29 mouse cellular contexts compared by ENCODE assay signal in the genomic region with DNA sequence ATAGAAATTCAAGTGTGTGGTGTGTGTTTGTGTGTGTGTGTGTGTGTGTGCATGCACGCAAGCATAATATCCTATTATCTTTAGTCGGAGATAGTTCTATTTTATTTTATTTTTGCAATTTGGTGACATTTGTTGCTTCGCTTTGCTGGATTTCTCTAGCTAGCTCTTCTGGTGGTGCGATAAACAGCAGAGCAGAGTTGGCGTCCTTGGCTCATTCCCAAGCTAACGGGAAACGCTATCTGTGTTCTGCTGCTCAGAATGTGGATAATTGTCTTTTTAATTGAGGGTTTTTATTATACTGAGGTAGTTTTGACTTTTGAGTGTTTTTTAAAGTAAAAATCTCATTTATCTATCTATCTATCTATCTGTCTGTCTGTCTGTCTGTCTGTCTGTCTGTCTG. TPM values are rescaled to one million over a fixed set of nuclear protein-coding genes. Genes with fewer than 3 reads are reported as not detected.
DNase-seq lines count a peak whose midpoint lies in the region; ATAC-seq lines count a peak whose summit lies in the region.
"Had no signal": no experiment of that assay in that cellular context is flagged by ENCODE, and none has a peak within 500 bp of the region (broad histone marks: within the 10 kb centered on the region; RNA-seq: fewer than 3 reads in every experiment).

No protein-coding gene starts in this region.

- 92% methylated on average over 7 of the region's 7 CpGs for WGBS in hindbrain, embryonic 11.5 days

- intact Hi-C loops in left cerebral cortex, postnatal 25 days (cut with DNase I): no loop called here

- no peak overlapping the region for H3K9ac ChIP-seq in hindbrain, embryonic 11.5 days (ENCODE audit: low read depth, low read length)
- H3K9ac ChIP-seq: hindbrain, embryonic 15.5 days; intestine, embryonic 15.5 days; stomach, embryonic 15.5 days had no signal

- peak; percentile 18 to 26 for DNase-seq in left cerebral cortex, postnatal 25 days (ENCODE audit: low spot score in 2 of 2)
- DNase-seq in left cerebral cortex, adult 8-10 months (ENCODE audit: low spot score in 2 of 2): no peak
- peak; percentile 80 for DNase-seq in brain, adult 2 months (ENCODE audit: low read depth, low spot score)
- peak; percentile 30 for DNase-seq in layer of hippocampus, adult 11-12 months (ENCODE audit: low spot score)
- DNase-seq in layer of hippocampus, postnatal 14 days (ENCODE audit: low spot score in 2 of 2): peak; percentile 46 to 77
- DNase-seq in hindbrain, embryonic 11.5 days (ENCODE audit: low spot score): no peak
- DNase-seq: adrenal gland, adult 2 months; cerebellum, adult 9-11 months; gastrocnemius, postnatal 14 days; heart, adult 2 months; heart, postnatal 36 days; kidney, postnatal 4 days; lung, adult 18-20 months; lung, postnatal 36 days; retina, postnatal 1 day; thymus, adult 2 months had no signal

- H3K4me1 ChIP-seq in hindbrain, embryonic 11.5 days (replicated peaks; ENCODE audit: control insufficient read depth, insufficient read depth, low read length): no peaks in the 10 kb centered on the region
- H3K4me1 ChIP-seq: hindbrain, embryonic 15.5 days; intestine, embryonic 15.5 days; stomach, embryonic 15.5 days had no signal

- no peak for ATAC-seq in hindbrain, embryonic 11.5 days (ENCODE audit: low FRiP score)
- no peak for ATAC-seq in erythroid progenitor cell, adult 5-6 weeks (replicated peaks; ENCODE audit: low FRiP score, poor library complexity, severe bottlenecking)
- ATAC-seq: intestine, embryonic 15.5 days had no signal

- H3K4me2 ChIP-seq in hindbrain, embryonic 11.5 days (replicated peaks; ENCODE audit: low read depth, low read length): no peak overlapping the region
- H3K4me2 ChIP-seq: hindbrain, embryonic 15.5 days; intestine, embryonic 15.5 days; liver, embryonic 11.5 days; stomach, embryonic 15.5 days had no signal

- H3K27ac ChIP-seq in hindbrain, embryonic 11.5 days (ENCODE audit: low read depth, low read length): no peak overlapping the region
- H3K27ac ChIP-seq: heart, adult 2 months; hindbrain, embryonic 15.5 days; intestine, embryonic 15.5 days; stomach, embryonic 15.5 days had no signal

- H3K36me3 ChIP-seq in hindbrain, embryonic 11.5 days (ENCODE audit: control insufficient read depth, insufficient read depth, low read length): no peaks in the 10 kb centered on the region
- H3K36me3 ChIP-seq: hindbrain, embryonic 15.5 days; intestine, embryonic 15.5 days; stomach, embryonic 15.5 days had no signal

- no peak overlapping the region for H3K4me3 ChIP-seq in hindbrain, embryonic 11.5 days (ENCODE audit: low read depth, low read length)
- H3K4me3 ChIP-seq: heart, adult 2 months; hindbrain, embryonic 15.5 days; intestine, embryonic 15.5 days; stomach, embryonic 15.5 days had no signal

- no peaks in the 10 kb centered on the region for H3K9me3 ChIP-seq in hindbrain, embryonic 11.5 days (ENCODE audit: control insufficient read depth, low read length)
- H3K9me3 ChIP-seq: hindbrain, embryonic 15.5 days; intestine, embryonic 15.5 days; stomach, embryonic 15.5 days had no signal

- no peaks in the 10 kb centered on the region for H3K27me3 ChIP-seq in hindbrain, embryonic 11.5 days (ENCODE audit: control insufficient read depth, insufficient read depth, low read length)
- H3K27me3 ChIP-seq: hindbrain, embryonic 15.5 days; intestine, embryonic 15.5 days; stomach, embryonic 15.5 days had no signal

RNA-seq across cellular contexts. Expression of gene Krtap1-4, which starts 1.6 kb away (rescaled TPM):
- not detected for total RNA-seq in left cerebral cortex, postnatal 25 days (2021)
- not detected for total RNA-seq in left cerebral cortex, adult 8-10 months (2022)
- total RNA-seq in layer of hippocampus, postnatal 14 days (2021): not detected
- not detected in 2 replicates for polyA plus RNA-seq in hindbrain, embryonic 11.5 days (2014; fragmentation: Nextera tagmentation; extraction: Ambion mirVana)
- total RNA-seq in erythroid progenitor cell, adult 5-6 weeks (2015; ENCODE audit: low replicate concordance): not detected in 2 replicates
- total RNA-seq in erythroid progenitor cell, adult 5-6 weeks (2017; ENCODE audit: low replicate concordance): not detected in 2 replicates
- total RNA-seq: adrenal gland, adult 2 months; gastrocnemius, postnatal 14 days; heart, adult 2 months; heart, postnatal 36 days; megakaryocyte-erythroid progenitor cell, adult 5-6 weeks; midbrain, postnatal 0 days; neutrophil, adult 5-6 weeks had no signal
- polyA plus RNA-seq: adrenal gland, adult 2 months; cortical plate, adult 2 months; embryonic facial prominence, embryonic 14.5 days; heart, adult 2 months; heart, embryonic 14.5 days; hindbrain, embryonic 15.5 days; intestine, embryonic 15.5 days; kidney, embryonic 14.5 days; limb, embryonic 11.5 days; liver, embryonic 11.5 days; midbrain, postnatal 0 days; stomach, embryonic 15.5 days; thymus, adult 2 months had no signal

RNA-seq across cellular contexts. Expression of gene Krtap1-5, which starts 4.3 kb away (rescaled TPM):
- not detected for total RNA-seq in left cerebral cortex, postnatal 25 days (2021)
- total RNA-seq in left cerebral cortex, adult 8-10 months (2022): not detected
- total RNA-seq in layer of hippocampus, postnatal 14 days (2021): not detected
- not detected in 2 replicates for polyA plus RNA-seq in hindbrain, embryonic 11.5 days (2014; fragmentation: Nextera tagmentation; extraction: Ambion mirVana)
- not detected in 2 replicates for total RNA-seq in erythroid progenitor cell, adult 5-6 weeks (2015; ENCODE audit: low replicate concordance)
- not detected in 2 replicates for total RNA-seq in erythroid progenitor cell, adult 5-6 weeks (2017; ENCODE audit: low replicate concordance)
- total RNA-seq: adrenal gland, adult 2 months; gastrocnemius, postnatal 14 days; heart, adult 2 months; heart, postnatal 36 days; megakaryocyte-erythroid progenitor cell, adult 5-6 weeks; midbrain, postnatal 0 days; neutrophil, adult 5-6 weeks had no signal
- polyA plus RNA-seq: adrenal gland, adult 2 months; cortical plate, adult 2 months; embryonic facial prominence, embryonic 14.5 days; heart, adult 2 months; heart, embryonic 14.5 days; hindbrain, embryonic 15.5 days; intestine, embryonic 15.5 days; kidney, embryonic 14.5 days; limb, embryonic 11.5 days; liver, embryonic 11.5 days; midbrain, postnatal 0 days; stomach, embryonic 15.5 days; thymus, adult 2 months had no signal

RNA-seq across cellular contexts. Expression of gene Krtap1-3, which starts 6.0 kb away (rescaled TPM):
- total RNA-seq in left cerebral cortex, postnatal 25 days (2021): not detected
- total RNA-seq in left cerebral cortex, adult 8-10 months (2022): not detected
- total RNA-seq in layer of hippocampus, postnatal 14 days (2021): not detected
- not detected in 2 replicates for polyA plus RNA-seq in hindbrain, embryonic 11.5 days (2014; fragmentation: Nextera tagmentation; extraction: Ambion mirVana)
- total RNA-seq in erythroid progenitor cell, adult 5-6 weeks (2015; ENCODE audit: low replicate concordance): not detected in 2 replicates
- not detected in 2 replicates for total RNA-seq in erythroid progenitor cell, adult 5-6 weeks (2017; ENCODE audit: low replicate concordance)
- total RNA-seq: adrenal gland, adult 2 months; gastrocnemius, postnatal 14 days; heart, adult 2 months; heart, postnatal 36 days; megakaryocyte-erythroid progenitor cell, adult 5-6 weeks; midbrain, postnatal 0 days; neutrophil, adult 5-6 weeks had no signal
- polyA plus RNA-seq: adrenal gland, adult 2 months; cortical plate, adult 2 months; heart, adult 2 months; heart, embryonic 14.5 days; hindbrain, embryonic 15.5 days; intestine, embryonic 15.5 days; kidney, embryonic 14.5 days; limb, embryonic 11.5 days; liver, embryonic 11.5 days; midbrain, postnatal 0 days; stomach, embryonic 15.5 days; thymus, adult 2 months had no signal

RNA-seq across cellular contexts. Expression of gene Krtap9-3, which starts 12.8 kb away (rescaled TPM):
- not detected for total RNA-seq in left cerebral cortex, postnatal 25 days (2021)
- total RNA-seq in left cerebral cortex, adult 8-10 months (2022): not detected
- total RNA-seq in layer of hippocampus, postnatal 14 days (2021): not detected
- polyA plus RNA-seq in hindbrain, embryonic 11.5 days (2014; fragmentation: Nextera tagmentation; extraction: Ambion mirVana): not detected in 2 replicates
- not detected in 2 replicates for total RNA-seq in erythroid progenitor cell, adult 5-6 weeks (2015; ENCODE audit: low replicate concordance)
- total RNA-seq in erythroid progenitor cell, adult 5-6 weeks (2017; ENCODE audit: low replicate concordance): not detected in 2 replicates
- total RNA-seq: adrenal gland, adult 2 months; gastrocnemius, postnatal 14 days; heart, adult 2 months; heart, postnatal 36 days; megakaryocyte-erythroid progenitor cell, adult 5-6 weeks; midbrain, postnatal 0 days; neutrophil, adult 5-6 weeks had no signal
- polyA plus RNA-seq: adrenal gland, adult 2 months; cortical plate, adult 2 months; embryonic facial prominence, embryonic 14.5 days; heart, adult 2 months; heart, embryonic 14.5 days; hindbrain, embryonic 15.5 days; intestine, embryonic 15.5 days; kidney, embryonic 14.5 days; limb, embryonic 11.5 days; liver, embryonic 11.5 days; midbrain, postnatal 0 days; stomach, embryonic 15.5 days; thymus, adult 2 months had no signal

RNA-seq across cellular contexts. Expression of gene Gm11938, which starts 18.0 kb away (rescaled TPM):
- not detected for total RNA-seq in left cerebral cortex, postnatal 25 days (2021)
- total RNA-seq in left cerebral cortex, adult 8-10 months (2022): not detected
- not detected for total RNA-seq in layer of hippocampus, postnatal 14 days (2021)
- polyA plus RNA-seq in hindbrain, embryonic 11.5 days (2014; fragmentation: Nextera tagmentation; extraction: Ambion mirVana): not detected in 2 replicates
- total RNA-seq in erythroid progenitor cell, adult 5-6 weeks (2015; ENCODE audit: low replicate concordance): not detected in 2 replicates
- total RNA-seq in erythroid progenitor cell, adult 5-6 weeks (2017; ENCODE audit: low replicate concordance): not detected in 2 replicates
- total RNA-seq: adrenal gland, adult 2 months; gastrocnemius, postnatal 14 days; heart, adult 2 months; heart, postnatal 36 days; megakaryocyte-erythroid progenitor cell, adult 5-6 weeks; midbrain, postnatal 0 days; neutrophil, adult 5-6 weeks had no signal
- polyA plus RNA-seq: adrenal gland, adult 2 months; cortical plate, adult 2 months; embryonic facial prominence, embryonic 14.5 days; heart, adult 2 months; heart, embryonic 14.5 days; hindbrain, embryonic 15.5 days; intestine, embryonic 15.5 days; kidney, embryonic 14.5 days; limb, embryonic 11.5 days; liver, embryonic 11.5 days; midbrain, postnatal 0 days; stomach, embryonic 15.5 days; thymus, adult 2 months had no signal

Comparison
In these comparisons a context has a peak if more than half of its experiments do, and no peak if none do; other contexts are left out.
1. DNase-seq: peak in left cerebral cortex, postnatal 25 days (2 of 2), brain, adult 2 months (single experiment), layer of hippocampus, adult 11-12 months (single experiment) and layer of hippocampus, postnatal 14 days (2 of 2); none in left cerebral cortex, adult 8-10 months (0 of 2) and hindbrain, embryonic 11.5 days (single experiment).